Mouse (Mus musculus): ENCODE measurements around the gene Gast.

DNA sequence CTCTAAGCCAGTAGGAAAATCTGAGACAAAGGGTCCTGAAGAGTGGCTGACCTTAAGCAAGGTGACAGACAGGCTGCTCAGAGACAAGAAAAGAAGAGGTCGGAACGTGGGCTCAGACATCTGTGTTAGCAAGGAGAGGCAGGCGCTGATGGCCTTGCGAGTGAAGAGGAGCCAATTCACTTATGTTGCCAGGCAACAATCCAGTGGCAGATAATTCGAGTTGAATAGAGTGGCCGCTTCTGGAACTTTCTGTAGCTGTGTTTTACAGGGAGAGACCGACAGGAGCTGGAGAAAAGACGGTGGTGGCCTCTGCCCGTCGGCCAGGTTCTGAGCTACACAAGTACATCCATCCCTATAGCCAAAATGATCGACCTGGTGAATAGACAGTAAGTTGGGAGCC lies 6.9 kb upstream of the Gast start:
- TF ChIP-seq CTCF (IDR thresholded peaks at IDR 0.05; ENCODE audit: borderline replicate concordance, insufficient read depth, low read depth, low read length) (no peak), POLR2A (IDR thresholded peaks at IDR 0.05; ENCODE audit: borderline replicate concordance, insufficient read depth, low read length) (no peak)

Data from cerebellum, adult 2 months (tissue).